Mouse (Mus musculus) liver, embryonic 14.5 days (tissue): ENCODE data around the gene Wdr20rt. TPM values are rescaled to one million over a fixed set of nuclear protein-coding genes. Genes with fewer than 3 reads are reported as not detected.
A peak's percentile ranks its signal among the peaks of the same experiment; 100 is the strongest.

ENCODE experiments used
- ATAC-seq: fragments of 200-750 bp; cut with Nextera tagmentation; 2 replicates; pipeline ENCODE4 v1.8.0; 2017; ENCODE audit warnings: moderate number of reproducible peaks, mild to moderate bottlenecking, moderate library complexity; ENCODE audit not compliant: insufficient read depth
- DNase-seq, 3 experiments: peaks; one replicate each; pipeline ENCODE4 v3.0.0-alpha.2; 2012 to 2013; ENCODE audit warnings: low read depth in 3 of 3, low spot score in 3 of 3
- H3K27ac ChIP-seq: fragments of 300-500 bp; sonication (generic); 2 replicates; pipeline ENCODE4 v1.5.1; 2014; ENCODE audit warnings: moderate library complexity, mild to moderate bottlenecking, control low read depth, inconsistent platforms
- H3K27me3 ChIP-seq: fragments of 300-500 bp; sonication (generic); 2 replicates; pipeline ENCODE4 v1.6.1; 2014; ENCODE audit warnings: mild to moderate bottlenecking, low read length, moderate library complexity; ENCODE audit not compliant: control insufficient read depth, insufficient read depth
- H3K36me3 ChIP-seq: fragments of 300-500 bp; sonication (generic); replicated peaks from 2 replicates; pipeline ENCODE4 v1.6.1; 2014; ENCODE audit warnings: low read depth; ENCODE audit not compliant: control insufficient read depth, insufficient read depth
- H3K4me1 ChIP-seq, 2 experiments: fragments of 200-500 bp in 1 of 2; fragments of 300-500 bp in 1 of 2; sonication (generic) in 1 of 2; replicated peaks; 2 replicates each; pipeline ENCODE4 v1.6.1; 2012 to 2014; ENCODE audit warnings: antibody characterized with exemption in 1 of 2, inconsistent platforms in 1 of 2, low read length in 1 of 2; ENCODE audit not compliant: control insufficient read depth in 2 of 2, insufficient read depth in 2 of 2
- H3K4me2 ChIP-seq: fragments of 300-500 bp; sonication (generic); 2 replicates; pipeline ENCODE4 v1.6.1; 2014; ENCODE audit warnings: low read depth, mild to moderate bottlenecking, control low read depth, moderate library complexity
- H3K4me3 ChIP-seq, 2 experiments: fragments of 200-500 bp in 1 of 2; fragments of 300-500 bp in 1 of 2; sonication (generic) in 1 of 2; 2 replicates each; pipeline ENCODE4 v1.5.1; 2012 to 2014; ENCODE audit warnings: low read depth in 2 of 2, low read length in 2 of 2, mild to moderate bottlenecking in 2 of 2, control low read depth in 1 of 2, inconsistent platforms in 1 of 2, moderate library complexity in 1 of 2; ENCODE audit not compliant: insufficient read depth in 1 of 2
- H3K9ac ChIP-seq: fragments of 300-500 bp; sonication (generic); replicated peaks from 2 replicates; pipeline ENCODE4 v1.6.1; 2014; ENCODE audit warnings: mild to moderate bottlenecking, control low read depth, moderate library complexity
- H3K9me3 ChIP-seq: fragments of 300-500 bp; sonication (generic); 2 replicates; pipeline ENCODE4 v1.6.1; 2016; ENCODE audit warnings: low read length, mixed read lengths; ENCODE audit not compliant: control insufficient read depth
- CTCF ChIP-seq: IDR thresholded peaks from 2 replicates; pipeline ENCODE4 v1.5.1; 2016; ENCODE audit warnings: antibody characterized with exemption, low read depth, control low read depth
- EP300 ChIP-seq: IDR thresholded peaks from 2 replicates; pipeline ENCODE4 v1.6.1; 2016; ENCODE audit warnings: antibody characterized with exemption, low read depth
- WGBS: fragments of 180-500 bp; shearing (Covaris S2); extraction: QIAGEN DNeasy Blood & Tissue Kit; methylation state at CpG from one replicate; pipeline ENCODE4 v1.1.7; 2014; ENCODE audit not compliant: insufficient replicate concordance; 5-methylcytosine and 5-hydroxymethylcytosine counted together
- polyA plus RNA-seq, 2 experiments: library from polyadenylated mRNA; depleted of rRNA in 1 of 2; stranded (reverse) in 1 of 2; unstranded in 1 of 2; fragments of >200 nt; fragmentation: Nextera tagmentation in 1 of 2; extraction: Ambion mirVana in 1 of 2; gene quantifications; 2 replicates each; pipeline versions ENCODE4 v1.2.1 to v1.2.3; 2012 to 2014

The Wdr20rt gene
- polyA plus RNA-seq, 2 experiments: not detected

DNA sequence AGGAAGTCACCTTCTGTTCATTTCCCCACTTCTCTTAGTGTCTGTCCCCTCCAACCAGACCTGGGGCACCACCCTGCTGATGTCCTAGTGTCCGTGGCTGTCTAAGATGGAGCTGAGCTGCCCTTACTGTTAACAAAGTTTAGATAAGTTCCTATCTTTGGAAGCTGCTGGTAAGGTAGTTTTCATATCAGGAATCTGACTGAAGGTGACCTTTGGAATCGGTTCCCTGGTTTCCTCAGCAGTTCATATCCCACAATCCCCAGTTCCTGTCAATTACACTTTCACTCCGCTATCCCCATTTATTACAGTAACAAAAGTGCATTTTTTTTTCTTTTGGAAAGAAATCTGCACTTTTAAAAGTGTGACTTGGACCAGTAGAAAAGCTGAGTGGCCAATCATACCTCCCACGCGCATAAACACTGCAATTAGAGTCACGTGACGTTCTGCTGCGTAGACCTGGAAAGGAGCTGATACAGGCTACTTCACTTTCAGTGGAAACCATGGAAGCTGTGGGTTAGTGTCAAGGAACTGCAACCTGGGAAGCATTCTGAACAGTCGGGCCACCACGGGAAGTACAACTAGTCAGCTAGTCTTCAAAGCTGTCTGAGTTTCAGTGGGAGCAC, 24.9 kb downstream of the Wdr20rt start:
- DNase-seq: no peak
- no peak for ATAC-seq
- Histone ChIP-seq H3K27ac (no peak overlapping the region), H3K36me3 (no peaks in the 10 kb centered on the region), H3K4me2 (no peak overlapping the region), H3K9me3 (no peaks in the 10 kb centered on the region), H3K4me1 (no peaks in the 10 kb centered on the region), H3K9ac (no peak overlapping the region), H3K27me3 (no peaks in the 10 kb centered on the region), H3K4me3 (no peak overlapping the region)
- TF ChIP-seq CTCF (no peak), EP300 (no peak)
- 72% methylated on average over 10 of the region's 10 CpGs for WGBS

GRCm38 (mm10) chr12:65256887-65257286, 31.6 kb downstream of the Wdr20rt start:
- Histone ChIP-seq H3K27ac (no peak overlapping the region), H3K4me2 (no peak overlapping the region), H3K9ac (no peak overlapping the region), H3K4me3 (no peak overlapping the region), H3K4me1 (no peaks in the 10 kb centered on the region), H3K36me3 (no peaks in the 10 kb centered on the region), H3K27me3 (no peaks in the 10 kb centered on the region), H3K9me3 (no peaks in the 10 kb centered on the region)
- DNase-seq (no peak), ATAC-seq (no peak)
- no peak for TF ChIP-seq EP300
- no peak for TF ChIP-seq CTCF

DNA sequence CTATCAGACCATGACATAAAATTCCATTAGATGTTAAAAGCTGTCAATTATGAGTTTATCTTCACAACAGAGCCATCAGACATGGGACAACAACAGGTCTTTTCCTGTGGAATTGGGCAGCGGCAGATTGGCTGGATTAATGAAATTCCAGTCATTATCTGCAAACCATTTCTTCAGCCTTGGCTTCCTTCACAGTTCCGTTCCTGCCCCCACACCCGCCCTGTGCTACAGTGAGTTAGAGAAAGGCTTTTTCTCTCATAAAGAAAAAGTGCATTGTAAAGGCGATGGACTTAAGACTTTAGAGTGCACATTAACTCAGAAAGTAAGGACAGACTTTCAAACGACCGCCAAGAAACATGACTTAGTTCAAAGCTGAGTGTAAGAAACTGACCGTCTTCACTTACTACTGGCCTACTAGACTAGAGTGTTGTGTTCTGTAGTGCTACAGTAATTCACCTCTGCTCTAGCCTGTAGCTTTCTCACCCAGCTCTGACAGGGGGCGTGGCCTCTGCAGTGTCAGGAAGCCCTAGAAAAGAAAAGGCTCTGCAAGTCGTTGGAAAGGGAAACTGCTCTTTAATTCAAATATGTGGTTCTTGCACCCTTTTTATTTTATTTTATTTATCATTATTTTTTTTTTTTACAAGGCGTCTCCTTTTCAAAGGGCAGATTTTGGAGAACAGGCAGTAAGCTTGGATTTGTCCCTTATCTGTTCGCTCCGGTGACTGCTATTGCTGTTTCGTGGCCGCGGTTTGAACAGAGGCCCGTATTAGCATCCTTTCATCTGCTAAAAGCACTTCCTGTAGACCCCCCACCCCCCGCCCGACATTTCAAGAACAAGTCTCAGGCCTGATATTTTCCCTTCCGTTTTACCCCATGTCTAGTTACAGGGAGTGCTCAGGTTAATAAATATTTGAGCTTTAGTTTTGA, 33.2 kb downstream of the Wdr20rt start:
- H3K9me3 ChIP-seq: no peaks in the 10 kb centered on the region
- H3K4me1 ChIP-seq: no peaks in the 10 kb centered on the region
- no peaks in the 10 kb centered on the region for H3K36me3 ChIP-seq
- peak overlapping the region; percentile 11 for H3K4me2 ChIP-seq
- H3K27ac ChIP-seq: no peak overlapping the region
- H3K27me3 ChIP-seq: no peaks in the 10 kb centered on the region
- WGBS: 23% methylated on average over 19 of the region's 19 CpGs
- DNase-seq (no peak), ATAC-seq (no peak)
- H3K9ac ChIP-seq: no peak overlapping the region
- TF ChIP-seq CTCF: no peak
- no peak for TF ChIP-seq EP300
- no peak overlapping the region for H3K4me3 ChIP-seq

- 54% methylated on average over 13 of the region's 13 CpGs for WGBS
- H3K36me3 ChIP-seq: no peaks in the 10 kb centered on the region
- no peak overlapping the region for H3K9ac ChIP-seq
- no peak overlapping the region for H3K27ac ChIP-seq
- H3K27me3 ChIP-seq: no peaks in the 10 kb centered on the region
- no peaks in the 10 kb centered on the region for H3K9me3 ChIP-seq
- TF ChIP-seq CTCF: no peak
- TF ChIP-seq EP300: no peak
- DNase-seq: no peak
- peak overlapping the region; percentile 11 for H3K4me2 ChIP-seq
- H3K4me3 ChIP-seq: no peak overlapping the region
- no peaks in the 10 kb centered on the region for H3K4me1 ChIP-seq
- no peak for ATAC-seq
Measured at GRCm38 (mm10) chr12:65259139-65260111, 34.1 kb downstream of the Wdr20rt start.
